Mouse (Mus musculus) stomach, postnatal 0 days (tissue): ENCODE data around the gene Ankrd13b.

ENCODE experiments used
- CTCF ChIP-seq: IDR thresholded peaks from 2 replicates; pipeline ENCODE4 v1.5.1; 2016; ENCODE audit warnings: antibody characterized with exemption, low read depth, mild to moderate bottlenecking, moderate library complexity
- EP300 ChIP-seq: optimal IDR thresholded peaks from 2 replicates; pipeline ENCODE3; 2016; ENCODE audit warnings: antibody characterized with exemption

DNA sequence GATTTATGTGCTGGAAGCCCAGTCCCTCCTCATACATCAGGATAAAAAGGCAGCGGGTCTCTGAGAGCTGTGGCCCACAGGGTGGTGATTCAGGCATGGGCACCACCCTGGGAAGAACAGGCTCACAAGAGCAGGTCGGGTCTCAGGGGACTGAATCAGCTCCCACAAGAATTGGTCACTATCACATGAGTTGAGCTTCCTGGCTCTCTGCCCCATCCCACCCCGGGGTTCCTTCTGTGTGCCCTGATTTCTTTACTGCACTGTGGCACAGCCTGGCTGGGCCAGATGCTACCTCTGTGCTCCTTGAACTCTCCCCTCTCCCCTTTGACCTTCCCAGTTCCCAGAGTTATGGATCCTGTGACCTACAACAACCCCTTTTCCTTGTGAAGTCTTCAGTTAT lies 6.4 kb downstream of the Ankrd13b start:
- TF ChIP-seq CTCF (no peak), EP300 (no peak)
